Mouse (Mus musculus) limb, embryonic 14.5 days (tissue): ENCODE data around the gene P3h3. TPM values are rescaled to one million over a fixed set of nuclear protein-coding genes. Genes with fewer than 3 reads are reported as not detected.
A peak's percentile ranks its signal among the peaks of the same experiment; 100 is the strongest.

Source experiments
- ATAC-seq: fragments of 200-750 bp; cut with Nextera tagmentation; 2 replicates; pipeline ENCODE4 v1.8.0; 2017; ENCODE audit warnings: low read depth, moderate number of reproducible peaks, moderate TSS enrichment; ENCODE audit not compliant: low FRiP score
- DNase-seq: peaks from one replicate; pipeline ENCODE4 v3.0.0-alpha.2; 2015; ENCODE audit warnings: low spot score
- H3K27ac ChIP-seq: fragments of 300-500 bp; sonication (generic); replicated peaks from 2 replicates; pipeline ENCODE4 v1.5.1; 2014; ENCODE audit warnings: low read depth, mild to moderate bottlenecking, low read length, moderate library complexity, mixed read lengths
- H3K27me3 ChIP-seq: fragments of 300-500 bp; sonication (generic); 2 replicates; pipeline ENCODE4 v1.6.1; 2014; ENCODE audit warnings: low read length, mixed read lengths; ENCODE audit not compliant: control insufficient read depth, insufficient read depth
- H3K36me3 ChIP-seq: fragments of 300-500 bp; sonication (generic); 2 replicates; pipeline ENCODE4 v1.6.1; 2014; ENCODE audit warnings: mild to moderate bottlenecking, low read length, moderate library complexity, mixed read lengths; ENCODE audit not compliant: control insufficient read depth, insufficient read depth
- H3K4me1 ChIP-seq: fragments of 300-500 bp; sonication (generic); 2 replicates; pipeline ENCODE4 v1.6.1; 2014; ENCODE audit warnings: antibody characterized with exemption, low read length, mixed read lengths; ENCODE audit not compliant: control insufficient read depth, insufficient read depth
- H3K4me2 ChIP-seq: fragments of 300-500 bp; sonication (generic); replicated peaks from 2 replicates; pipeline ENCODE4 v1.6.1; 2014; ENCODE audit warnings: low read depth, mild to moderate bottlenecking, low read length, moderate library complexity; ENCODE audit not compliant: severe bottlenecking
- H3K4me3 ChIP-seq: fragments of 300-500 bp; sonication (generic); replicated peaks from 2 replicates; pipeline ENCODE4 v1.5.1; 2014; ENCODE audit warnings: low read length
- H3K9ac ChIP-seq: fragments of 300-500 bp; sonication (generic); 2 replicates; pipeline ENCODE4 v1.6.1; 2014; ENCODE audit warnings: mild to moderate bottlenecking, low read depth, low read length, moderate library complexity; ENCODE audit not compliant: severe bottlenecking
- H3K9me3 ChIP-seq: fragments of 300-500 bp; sonication (generic); 2 replicates; pipeline ENCODE4 v1.6.1; 2016; ENCODE audit warnings: low read length; ENCODE audit not compliant: control insufficient read depth
- POLR2A ChIP-seq: fragments of 200-500 bp; IDR thresholded peaks from 2 replicates; pipeline ENCODE4 v1.8.0; 2012; ENCODE audit warnings: inconsistent platforms, mild to moderate bottlenecking, moderate library complexity, borderline replicate concordance; ENCODE audit not compliant: insufficient read depth, insufficient read length; ENCODE audit errors: extremely low read depth
- WGBS: fragments of 180-500 bp; shearing (Covaris S2); extraction: QIAGEN DNeasy Blood & Tissue Kit; methylation state at CpG from one replicate; pipeline ENCODE4 v1.1.7; 2014; 5-methylcytosine and 5-hydroxymethylcytosine counted together
- polyA plus RNA-seq, 2 experiments: library from polyadenylated mRNA; depleted of rRNA in 1 of 2; stranded (reverse) in 1 of 2; unstranded in 1 of 2; fragments of >200 nt; fragmentation: Nextera tagmentation in 1 of 2; extraction: Ambion mirVana in 1 of 2; gene quantifications; 2 replicates each; pipeline versions ENCODE4 v1.2.1 to v1.2.3; 2012 to 2014

P3h3 gene
- polyA plus RNA-seq, 2 experiments: 57.5 to 339 TPM

DNA sequence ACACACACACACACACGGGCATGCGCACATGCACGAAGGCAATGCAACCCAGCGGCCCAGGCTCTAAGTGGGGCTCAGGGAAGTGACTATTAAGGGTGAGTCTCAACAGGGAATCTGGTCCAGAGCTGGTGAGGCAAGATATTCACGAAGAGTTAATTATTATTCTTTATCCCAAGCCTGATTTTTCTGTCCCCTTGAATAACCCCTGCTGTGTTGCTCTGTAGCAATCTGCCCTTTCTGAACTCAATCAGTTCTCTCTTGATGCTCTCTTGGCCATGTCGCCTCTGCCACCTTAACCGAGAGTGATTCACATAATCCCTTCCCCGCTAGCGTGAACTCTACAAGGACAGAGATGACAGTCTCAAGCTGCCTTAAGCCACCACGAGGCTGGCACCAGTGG lies 25.8 kb upstream of the P3h3 start:
- TF ChIP-seq POLR2A: no peak
- ATAC-seq: no peak
- Histone ChIP-seq H3K4me2 (no peak overlapping the region), H3K4me3 (no peak overlapping the region), H3K9ac (no peak overlapping the region), H3K9me3 (no peaks in the 10 kb centered on the region), H3K36me3 (no peaks in the 10 kb centered on the region), H3K4me1 (no peaks in the 10 kb centered on the region), H3K27ac (no peak overlapping the region), H3K27me3 (no peaks in the 10 kb centered on the region)
- 78% methylated on average over 10 of the region's 10 CpGs for WGBS
- no peak for DNase-seq

DNA sequence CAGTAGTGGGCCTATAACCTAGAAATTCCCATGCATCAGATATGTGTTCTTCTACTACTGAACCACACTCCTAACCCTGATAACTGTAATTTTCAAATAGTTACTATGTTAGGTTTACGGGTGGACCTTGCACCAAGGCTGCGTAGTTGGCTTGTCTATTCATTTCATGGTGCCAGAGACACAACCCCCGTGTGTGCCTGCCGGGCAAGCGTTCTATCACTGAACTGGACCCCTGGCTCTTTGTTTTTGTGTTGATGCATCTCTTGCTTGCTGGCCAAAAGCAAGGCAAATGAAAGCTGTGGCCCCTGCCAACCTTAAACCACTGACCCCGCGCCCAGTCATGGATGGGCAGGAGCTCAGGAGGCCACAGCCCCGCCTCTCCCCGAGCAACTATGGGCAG lies 24.3 kb upstream of the P3h3 start:
- H3K4me3 ChIP-seq: no peak overlapping the region
- no peak overlapping the region for H3K4me2 ChIP-seq
- WGBS: 93% methylated on average over 9 of the region's 9 CpGs
- no peaks in the 10 kb centered on the region for H3K9me3 ChIP-seq
- H3K4me1 ChIP-seq: no peaks in the 10 kb centered on the region
- no peak overlapping the region for H3K9ac ChIP-seq
- H3K27ac ChIP-seq: no peak overlapping the region
- no peaks in the 10 kb centered on the region for H3K36me3 ChIP-seq
- no peak for TF ChIP-seq POLR2A
- no peaks in the 10 kb centered on the region for H3K27me3 ChIP-seq
- DNase-seq (no peak), ATAC-seq (no peak)

DNA sequence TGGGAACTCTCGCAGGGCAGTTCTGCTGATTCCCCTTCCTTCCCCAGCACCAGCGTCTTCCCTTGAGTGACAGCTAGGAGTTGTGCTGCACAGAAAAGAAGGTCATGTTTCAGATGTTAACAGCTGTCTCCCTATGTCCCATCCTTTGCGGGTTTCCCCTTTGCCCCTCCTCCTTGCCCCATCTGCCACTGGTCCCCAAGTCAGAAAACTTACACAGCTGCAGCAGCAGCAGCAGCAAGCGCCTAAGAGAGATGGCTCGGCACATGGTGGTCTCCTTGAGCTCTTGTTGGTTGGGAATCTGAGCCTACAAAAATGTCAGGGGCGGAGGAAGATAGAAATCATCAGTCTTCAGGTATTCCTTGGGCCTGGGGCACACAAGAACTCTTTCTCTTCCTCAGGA lies 21.8 kb upstream of the P3h3 start:
- no peak overlapping the region for H3K27ac ChIP-seq
- H3K4me3 ChIP-seq: no peak overlapping the region
- H3K27me3 ChIP-seq: no peaks in the 10 kb centered on the region
- H3K36me3 ChIP-seq: no peaks in the 10 kb centered on the region
- no peak overlapping the region for H3K4me2 ChIP-seq
- no peaks in the 10 kb centered on the region for H3K4me1 ChIP-seq
- DNase-seq (no peak), ATAC-seq (no peak)
- no peak for TF ChIP-seq POLR2A
- WGBS: 55% methylated on average over 6 of the region's 6 CpGs
- H3K9ac ChIP-seq: no peak overlapping the region
- no peaks in the 10 kb centered on the region for H3K9me3 ChIP-seq

DNA sequence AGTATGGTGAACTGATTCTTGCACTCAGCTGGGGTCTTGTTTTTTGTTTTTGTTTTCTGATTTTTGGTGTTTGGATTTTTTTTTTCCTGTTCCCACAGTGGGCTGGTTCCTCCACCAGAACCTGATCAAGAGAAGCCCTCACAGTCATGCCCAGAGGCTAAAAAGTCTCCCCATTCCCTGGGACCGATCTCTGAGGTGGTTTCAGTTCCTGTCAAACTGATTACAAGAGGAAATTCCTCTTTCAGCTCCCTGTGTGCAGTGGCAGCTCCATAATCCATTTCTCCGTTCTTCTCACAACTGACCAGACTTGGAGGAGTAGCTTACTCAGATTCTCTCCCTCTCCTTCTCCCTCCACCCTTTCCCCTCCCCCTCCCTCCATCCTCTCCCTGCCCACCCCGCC lies 16.8 kb upstream of the P3h3 start:
- Histone ChIP-seq H3K36me3 (no peaks in the 10 kb centered on the region), H3K4me2 (no peak overlapping the region), H3K4me1 (no peaks in the 10 kb centered on the region), H3K9me3 (no peaks in the 10 kb centered on the region), H3K9ac (no peak overlapping the region), H3K27ac (no peak overlapping the region), H3K27me3 (no peaks in the 10 kb centered on the region), H3K4me3 (no peak overlapping the region)
- DNase-seq (no peak), ATAC-seq (no peak)
- no peak for TF ChIP-seq POLR2A
- WGBS: 36% methylated on average over 3 of the region's 3 CpGs

DNA sequence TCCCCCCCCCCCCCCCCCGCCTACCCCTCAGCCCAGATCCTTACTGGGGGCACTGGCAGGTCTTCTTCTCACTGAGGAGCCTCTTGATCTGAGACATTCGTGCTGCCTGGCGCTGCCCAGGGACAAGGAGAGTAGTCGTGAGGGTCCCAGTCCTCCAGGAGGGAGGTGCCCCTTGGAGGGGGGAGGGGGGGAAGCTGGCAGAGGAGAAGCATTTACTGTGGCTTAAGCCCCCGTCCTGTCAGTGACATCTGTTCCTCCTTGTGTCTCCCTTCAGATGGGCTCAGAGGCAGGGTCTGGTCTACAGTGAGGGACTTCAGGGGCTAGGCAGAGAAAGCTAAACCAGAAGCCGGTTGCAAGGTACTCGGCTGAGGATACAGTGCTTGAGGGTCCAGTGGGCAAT lies 9.0 kb upstream of the P3h3 start:
- H3K4me1 ChIP-seq: peaks cover 17% of the 10 kb centered on the region; the same call in 1 of the 2 replicates
- DNase-seq: no peak
- H3K4me3 ChIP-seq: no peak overlapping the region
- no peak overlapping the region for H3K27ac ChIP-seq
- H3K9ac ChIP-seq: 0 out of 2 replicates have a peak overlapping the region, but pooled peaks have one; percentile 21
- no peak overlapping the region for H3K4me2 ChIP-seq
- ATAC-seq: no peak
- 55% methylated on average over 7 of the region's 7 CpGs for WGBS
- no peaks in the 10 kb centered on the region for H3K9me3 ChIP-seq
- no peaks in the 10 kb centered on the region for H3K27me3 ChIP-seq
- TF ChIP-seq POLR2A: no peak
- H3K36me3 ChIP-seq: no peaks in the 10 kb centered on the region
